ENCODE assay signal across 18 mouse cellular contexts in the genomic region with DNA sequence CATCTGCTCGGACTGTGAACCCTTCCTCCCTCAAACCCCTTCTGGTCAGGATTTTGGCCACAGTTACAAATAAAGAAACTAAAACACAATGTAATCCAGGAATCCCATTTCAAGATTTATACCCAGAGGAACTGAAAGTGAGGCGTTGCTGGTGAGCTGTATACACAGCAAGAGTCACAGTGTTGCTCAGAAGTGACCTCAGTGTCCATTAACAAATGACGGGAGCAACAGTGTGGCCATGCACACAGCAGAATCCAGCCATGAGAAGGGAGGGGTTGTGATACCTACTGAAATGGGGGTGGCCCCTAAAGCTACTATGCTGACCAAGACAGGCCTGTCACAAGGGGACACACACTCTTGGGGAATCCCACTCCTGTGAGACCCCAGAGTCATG. TPM values are rescaled to one million over a fixed set of nuclear protein-coding genes. Genes with fewer than 3 reads are reported as not detected.
DNase-seq lines count a peak whose midpoint lies in the region; ATAC-seq and TF ChIP-seq lines count a peak whose summit lies in the region.
"Had no signal": no experiment of that assay in that cellular context is flagged by ENCODE, and none has a peak within 500 bp of the region (broad histone marks: within the 10 kb centered on the region; RNA-seq: fewer than 3 reads in every experiment).

No protein-coding gene starts in this region.

- no peaks in the 10 kb centered on the region for H3K27me3 ChIP-seq in heart, embryonic 15.5 days
- no peaks in the 10 kb centered on the region for H3K27me3 ChIP-seq in heart, adult 2 months (ENCODE audit: control insufficient read depth, insufficient read depth, low read length)
- H3K27me3 ChIP-seq in lung, postnatal 0 days (replicated peaks; ENCODE audit: insufficient read depth, low read length): no peaks in the 10 kb centered on the region
- no peaks in the 10 kb centered on the region for H3K27me3 ChIP-seq in liver, postnatal 0 days (ENCODE audit: insufficient read depth, low read length)
- no peaks in the 10 kb centered on the region for H3K27me3 ChIP-seq in stomach, postnatal 0 days (ENCODE audit: control insufficient read depth, insufficient read depth, low read length)
- H3K27me3 ChIP-seq: neural tube, embryonic 15.5 days had no signal

- no peak overlapping the region for H3K4me3 ChIP-seq in heart, embryonic 15.5 days
- H3K4me3 ChIP-seq in heart, adult 2 months: no peak overlapping the region
- H3K4me3 ChIP-seq in lung, postnatal 0 days (ENCODE audit: low read depth, low read length): no peak overlapping the region
- no peak overlapping the region for H3K4me3 ChIP-seq in liver, postnatal 0 days (ENCODE audit: low read depth, low read length)
- H3K4me3 ChIP-seq in stomach, postnatal 0 days (ENCODE audit: low read depth, low read length): no peak overlapping the region
- H3K4me3 ChIP-seq: neural tube, embryonic 15.5 days had no signal

- 0 out of 2 replicates have a peak overlapping the region, but pooled peaks have one; percentile 11 for H3K27ac ChIP-seq in heart, embryonic 15.5 days
- H3K27ac ChIP-seq in heart, adult 2 months: no peak overlapping the region
- no peak overlapping the region for H3K27ac ChIP-seq in lung, postnatal 0 days (ENCODE audit: low read length)
- H3K27ac ChIP-seq in liver, postnatal 0 days (ENCODE audit: low read depth): peak overlapping the region; percentile 9
- H3K27ac ChIP-seq in stomach, postnatal 0 days (replicated peaks): peak overlapping the region; percentile 69
- H3K27ac ChIP-seq: neural tube, embryonic 15.5 days had no signal

- H3K79me2 ChIP-seq in heart, adult 2 months (replicated peaks; ENCODE audit: control insufficient read depth, insufficient read depth, low read length): no peaks in the 10 kb centered on the region

- no peaks in the 10 kb centered on the region for H3K36me3 ChIP-seq in heart, embryonic 15.5 days
- H3K36me3 ChIP-seq in heart, adult 2 months (ENCODE audit: control insufficient read depth, insufficient read depth, low read length): no peaks in the 10 kb centered on the region
- no peaks in the 10 kb centered on the region for H3K36me3 ChIP-seq in lung, postnatal 0 days (ENCODE audit: insufficient read depth, low read length)
- no peaks in the 10 kb centered on the region for H3K36me3 ChIP-seq in liver, postnatal 0 days (replicated peaks; ENCODE audit: insufficient read depth, low read length)
- H3K36me3 ChIP-seq in stomach, postnatal 0 days (ENCODE audit: control insufficient read depth, insufficient read depth, low read length): no peaks in the 10 kb centered on the region
- H3K36me3 ChIP-seq: neural tube, embryonic 15.5 days had no signal

- no peak for TF ChIP-seq CTCF in heart, adult 2 months (IDR thresholded peaks at IDR 0.05)
- TF ChIP-seq CTCF in lung, postnatal 0 days (IDR thresholded peaks at IDR 0.05): no peak
- no peak for TF ChIP-seq CTCF in liver, postnatal 0 days (IDR thresholded peaks at IDR 0.05; ENCODE audit: low read depth)
- no peak for TF ChIP-seq CTCF in stomach, postnatal 0 days (IDR thresholded peaks at IDR 0.05; ENCODE audit: low read depth)

- H3K9me3 ChIP-seq in heart, embryonic 15.5 days (replicated peaks): no peaks in the 10 kb centered on the region
- no peaks in the 10 kb centered on the region for H3K9me3 ChIP-seq in lung, postnatal 0 days (ENCODE audit: low read length)
- no peaks in the 10 kb centered on the region for H3K9me3 ChIP-seq in liver, postnatal 0 days (ENCODE audit: low read length)
- no peaks in the 10 kb centered on the region for H3K9me3 ChIP-seq in stomach, postnatal 0 days (ENCODE audit: control insufficient read depth, low read length)
- H3K9me3 ChIP-seq: neural tube, embryonic 15.5 days had no signal

- no peak for DNase-seq in heart, adult 2 months
- no peak for DNase-seq in lung, postnatal 0 days (ENCODE audit: low spot score)
- DNase-seq in lung, postnatal 14 days: no peak
- DNase-seq in liver, postnatal 0 days: no peak
- no peak for DNase-seq in stomach, postnatal 0 days (ENCODE audit: low spot score)
- no peak for DNase-seq in right cerebral cortex, postnatal 10 days (ENCODE audit: low spot score in 2 of 2)
- DNase-seq in gastrocnemius, postnatal 14 days: no peak
- DNase-seq: cerebellum, adult 9-11 months; kidney, postnatal 36 days; spleen, adult 18-20 months had no signal

- no peak overlapping the region for H3K4me2 ChIP-seq in heart, embryonic 15.5 days
- H3K4me2 ChIP-seq in lung, postnatal 0 days (replicated peaks; ENCODE audit: low read depth, low read length): no peak overlapping the region
- H3K4me2 ChIP-seq in liver, postnatal 0 days (ENCODE audit: low read depth, low read length): no peak overlapping the region
- no peak overlapping the region for H3K4me2 ChIP-seq in stomach, postnatal 0 days (replicated peaks; ENCODE audit: low read depth)
- H3K4me2 ChIP-seq: neural tube, embryonic 15.5 days had no signal

- TF ChIP-seq POLR2A in heart, adult 2 months (IDR thresholded peaks at IDR 0.05; ENCODE audit: insufficient read depth, low read depth, low read length): no peak

- peaks cover 7% of the 10 kb centered on the region for H3K4me1 ChIP-seq in heart, embryonic 15.5 days (replicated peaks)
- no peaks in the 10 kb centered on the region for H3K4me1 ChIP-seq in heart, adult 2 months (ENCODE audit: control insufficient read depth, insufficient read depth, low read length)
- no peaks in the 10 kb centered on the region for H3K4me1 ChIP-seq in lung, postnatal 0 days (ENCODE audit: insufficient read depth, low read depth, low read length)
- H3K4me1 ChIP-seq in liver, postnatal 0 days (ENCODE audit: insufficient read depth): peaks cover 26% of the 10 kb centered on the region
- H3K4me1 ChIP-seq in stomach, postnatal 0 days (replicated peaks; ENCODE audit: control insufficient read depth, insufficient read depth): no peaks in the 10 kb centered on the region
- H3K4me1 ChIP-seq: neural tube, embryonic 15.5 days had no signal

- 69% methylated on average over 3 of the region's 3 CpGs for WGBS in heart, embryonic 15.5 days
- 51% methylated on average over 3 of the region's 3 CpGs for WGBS in heart, adult 2 months
- 54% methylated on average over 3 of the region's 3 CpGs for WGBS in lung, postnatal 0 days
- 51% methylated on average over 3 of the region's 3 CpGs for WGBS in liver, postnatal 0 days (ENCODE audit: insufficient replicate concordance)
- 49% methylated on average over 3 of the region's 3 CpGs for WGBS in stomach, postnatal 0 days

- intact Hi-C loops in heart, adult 2 months (cut with DNase I): no loop called here
- intact Hi-C loops in gastrocnemius, postnatal 14 days (cut with DNase I; ENCODE audit: low total_unique reads): no loop called here

- no peak for ATAC-seq in heart, embryonic 15.5 days (replicated peaks; ENCODE audit: insufficient number of reproducible peaks, insufficient read depth, low FRiP score, low read depth)
- no peak for ATAC-seq in lung, postnatal 0 days
- ATAC-seq in liver, postnatal 0 days: peak; percentile 18; the same call in 1 of the 2 replicates
- ATAC-seq in stomach, postnatal 0 days (ENCODE audit: low FRiP score, low TSS enrichment): no peak

- no peak for TF ChIP-seq EP300 in heart, adult 2 months (IDR thresholded peaks at IDR 0.05; ENCODE audit: insufficient read depth, low read depth, low read length)
- peak; percentile 24; the same call in 1 of the 2 replicates for TF ChIP-seq EP300 in lung, postnatal 0 days (IDR thresholded peaks at IDR 0.05)
- no peak for TF ChIP-seq EP300 in liver, postnatal 0 days (IDR thresholded peaks at IDR 0.05; ENCODE audit: low read depth)
- no peak for TF ChIP-seq EP300 in stomach, postnatal 0 days (optimal IDR thresholded peaks at IDR 0.05)

- H3K9ac ChIP-seq in heart, embryonic 15.5 days: no peak overlapping the region
- H3K9ac ChIP-seq in heart, adult 2 months (ENCODE audit: low read depth, low read length): no peak overlapping the region
- H3K9ac ChIP-seq in lung, postnatal 0 days (replicated peaks; ENCODE audit: low read depth): no peak overlapping the region
- no peak overlapping the region for H3K9ac ChIP-seq in liver, postnatal 0 days (replicated peaks)
- no peak overlapping the region for H3K9ac ChIP-seq in stomach, postnatal 0 days (ENCODE audit: low read length)
- H3K9ac ChIP-seq: neural tube, embryonic 15.5 days had no signal

RNA-seq across cellular contexts. Expression of a gene that starts 31.3 kb away (rescaled TPM):
- 4.7 and 5.5 TPM in 2 replicates for polyA plus RNA-seq in heart, embryonic 15.5 days (2015; fragmentation: Nextera tagmentation; extraction: Ambion mirVana)
- 1 to 10 TPM; 2.2 to 3.6 TPM for total RNA-seq in heart, adult 2 months (2021)
- polyA plus RNA-seq in heart, adult 2 months (2012; rRNA removed): 4.9 and 6.4 TPM in 2 replicates
- polyA plus RNA-seq in lung, postnatal 0 days (2015; fragmentation: Nextera tagmentation; extraction: Ambion mirVana): 15.0 and 15.5 TPM in 2 replicates
- 2.1 and 2.2 TPM in 2 replicates for polyA plus RNA-seq in liver, postnatal 0 days (2015; fragmentation: Nextera tagmentation; extraction: Ambion mirVana)
- 9.9 and 12.0 TPM in 2 replicates for polyA plus RNA-seq in stomach, postnatal 0 days (2015; fragmentation: Nextera tagmentation; extraction: Ambion mirVana)
- total RNA-seq in gastrocnemius, postnatal 14 days (2021): 1 to 10 TPM; 6.7 to 8.4 TPM
- total RNA-seq: hematopoietic stem cell, adult 5-6 weeks; megakaryocyte-erythroid progenitor cell, adult 5-6 weeks had no signal

RNA-seq across cellular contexts. Expression of a gene that starts 38.9 kb away (rescaled TPM):
- not detected in 2 replicates for polyA plus RNA-seq in heart, embryonic 15.5 days (2015; fragmentation: Nextera tagmentation; extraction: Ambion mirVana)
- not detected for total RNA-seq in heart, adult 2 months (2021)
- not detected in 2 replicates for polyA plus RNA-seq in heart, adult 2 months (2012; rRNA removed)
- polyA plus RNA-seq in lung, postnatal 0 days (2015; fragmentation: Nextera tagmentation; extraction: Ambion mirVana): not detected in 2 replicates
- not detected in 2 replicates for polyA plus RNA-seq in liver, postnatal 0 days (2015; fragmentation: Nextera tagmentation; extraction: Ambion mirVana)
- not detected in 2 replicates for polyA plus RNA-seq in stomach, postnatal 0 days (2015; fragmentation: Nextera tagmentation; extraction: Ambion mirVana)
- total RNA-seq in gastrocnemius, postnatal 14 days (2021): not detected
- total RNA-seq: gastrocnemius, postnatal 4 days; hematopoietic stem cell, adult 5-6 weeks; left cerebral cortex, adult 18-20 months; megakaryocyte-erythroid progenitor cell, adult 5-6 weeks had no signal
- polyA plus RNA-seq: forebrain, embryonic 11.5 days; limb, embryonic 14.5 days; neural tube, embryonic 15.5 days had no signal

RNA-seq across cellular contexts. Expression of a gene that starts 40.2 kb away (rescaled TPM):
- 1.2 TPM in 1 of 2 replicates, not detected in the other for polyA plus RNA-seq in heart, embryonic 15.5 days (2015; fragmentation: Nextera tagmentation; extraction: Ambion mirVana)
- total RNA-seq in heart, adult 2 months (2021): 1 to 10 TPM; 3.5 to 4.9 TPM
- polyA plus RNA-seq in heart, adult 2 months (2012; rRNA removed): 0.23 TPM in 1 of 2 replicates, not detected in the other
- 0.80 TPM in 1 of 2 replicates, not detected in the other for polyA plus RNA-seq in lung, postnatal 0 days (2015; fragmentation: Nextera tagmentation; extraction: Ambion mirVana)
- polyA plus RNA-seq in liver, postnatal 0 days (2015; fragmentation: Nextera tagmentation; extraction: Ambion mirVana): not detected in 2 replicates
- 0.80 and 0.81 TPM in 2 replicates for polyA plus RNA-seq in stomach, postnatal 0 days (2015; fragmentation: Nextera tagmentation; extraction: Ambion mirVana)
- total RNA-seq in gastrocnemius, postnatal 14 days (2021): 1 to 10 TPM; 1.0 to 4.1 TPM
- total RNA-seq: megakaryocyte-erythroid progenitor cell, adult 5-6 weeks had no signal
- polyA plus RNA-seq: forebrain, embryonic 11.5 days; neural tube, embryonic 15.5 days had no signal

RNA-seq across cellular contexts. Expression of a gene that starts 45.3 kb away (rescaled TPM):
- not detected in 2 replicates for polyA plus RNA-seq in heart, embryonic 15.5 days (2015; fragmentation: Nextera tagmentation; extraction: Ambion mirVana)
- total RNA-seq in heart, adult 2 months (2021): not detected
- not detected in 2 replicates for polyA plus RNA-seq in heart, adult 2 months (2012; rRNA removed)
- polyA plus RNA-seq in lung, postnatal 0 days (2015; fragmentation: Nextera tagmentation; extraction: Ambion mirVana): not detected in 2 replicates
- not detected in 2 replicates for polyA plus RNA-seq in liver, postnatal 0 days (2015; fragmentation: Nextera tagmentation; extraction: Ambion mirVana)
- not detected in 2 replicates for polyA plus RNA-seq in stomach, postnatal 0 days (2015; fragmentation: Nextera tagmentation; extraction: Ambion mirVana)
- not detected for total RNA-seq in gastrocnemius, postnatal 14 days (2021)
- total RNA-seq: gastrocnemius, postnatal 4 days; hematopoietic stem cell, adult 5-6 weeks; left cerebral cortex, adult 18-20 months; megakaryocyte-erythroid progenitor cell, adult 5-6 weeks had no signal
- polyA plus RNA-seq: forebrain, embryonic 11.5 days; limb, embryonic 14.5 days; neural tube, embryonic 15.5 days had no signal

RNA-seq across cellular contexts. Expression of a gene that starts 45.6 kb away (rescaled TPM):
- 389 and 487 TPM in 2 replicates for polyA plus RNA-seq in heart, embryonic 15.5 days (2015; fragmentation: Nextera tagmentation; extraction: Ambion mirVana)
- total RNA-seq in heart, adult 2 months (2021): 100 to 1,000 TPM; 883 to 991 TPM
- polyA plus RNA-seq in heart, adult 2 months (2012; rRNA removed): 1,120 and 1,462 TPM in 2 replicates
- 469 and 481 TPM in 2 replicates for polyA plus RNA-seq in lung, postnatal 0 days (2015; fragmentation: Nextera tagmentation; extraction: Ambion mirVana)
- polyA plus RNA-seq in liver, postnatal 0 days (2015; fragmentation: Nextera tagmentation; extraction: Ambion mirVana): 311 and 324 TPM in 2 replicates
- polyA plus RNA-seq in stomach, postnatal 0 days (2015; fragmentation: Nextera tagmentation; extraction: Ambion mirVana): 798 and 841 TPM in 2 replicates
- total RNA-seq in gastrocnemius, postnatal 14 days (2021): 100 to 1,000 TPM; 268 to 284 TPM

Comparison
In these comparisons a context has a peak if more than half of its experiments do, and no peak if none do; other contexts are left out.
1. H3K27ac ChIP-seq: peak in heart, embryonic 15.5 days (single experiment), liver, postnatal 0 days (single experiment) and stomach, postnatal 0 days (single experiment); none in heart, adult 2 months (single experiment) and lung, postnatal 0 days (single experiment).